Mouse (Mus musculus) hindbrain, embryonic 12.5 days (tissue): Measurements from ENCODE around the gene Ric3. TPM values are rescaled to one million over a fixed set of nuclear protein-coding genes. Genes with fewer than 3 reads are reported as not detected.
A peak's percentile ranks its signal among the peaks of the same experiment; 100 is the strongest.
"Not testable (repeated sequence)": the region's sequence is repeated elsewhere in the genome, so short reads cannot be mapped to it uniquely, and the experiment has no call there.

ENCODE experiments used
- ATAC-seq: fragments of 200-750 bp; cut with Nextera tagmentation; 2 replicates; pipeline ENCODE4 v1.8.0; 2017; ENCODE audit warnings: moderate TSS enrichment; ENCODE audit not compliant: low FRiP score
- H3K27ac ChIP-seq: fragments of 300-500 bp; sonication (generic); 2 replicates; pipeline ENCODE4 v1.5.1; 2016; ENCODE audit warnings: mild to moderate bottlenecking
- H3K27me3 ChIP-seq: fragments of 300-500 bp; sonication (generic); 2 replicates; pipeline ENCODE4 v1.6.1; 2016; ENCODE audit warnings: mild to moderate bottlenecking
- H3K36me3 ChIP-seq: fragments of 300-500 bp; sonication (generic); 2 replicates; pipeline ENCODE4 v1.6.1; 2016; ENCODE audit warnings: mild to moderate bottlenecking
- H3K4me1 ChIP-seq: fragments of 300-500 bp; sonication (generic); 2 replicates; pipeline ENCODE4 v1.6.1; 2016
- H3K4me2 ChIP-seq: fragments of 300-500 bp; sonication (generic); replicated peaks from 2 replicates; pipeline ENCODE4 v1.6.1; 2016; ENCODE audit warnings: mild to moderate bottlenecking
- H3K4me3 ChIP-seq: fragments of 300-500 bp; sonication (generic); 2 replicates; pipeline ENCODE4 v1.5.1; 2016; ENCODE audit warnings: mild to moderate bottlenecking
- H3K9ac ChIP-seq: fragments of 300-500 bp; sonication (generic); 2 replicates; pipeline ENCODE4 v1.6.1; 2016; ENCODE audit warnings: mild to moderate bottlenecking, moderate library complexity
- H3K9me3 ChIP-seq: fragments of 300-500 bp; sonication (generic); replicated peaks from 2 replicates; pipeline ENCODE4 v1.6.1; 2016; ENCODE audit warnings: mild to moderate bottlenecking
- WGBS: fragments of 180-500 bp; shearing (Covaris S2); methylation state at CpG from one replicate; pipeline ENCODE4 v1.1.7; 2016; 5-methylcytosine and 5-hydroxymethylcytosine counted together
- polyA plus RNA-seq: library from polyadenylated mRNA; unstranded; fragments of >200 nt; fragmentation: Nextera tagmentation; extraction: Ambion mirVana; gene quantifications from 2 replicates; pipeline ENCODE4 v1.2.1, GENCODE M21; 2016

Gene Ric3
- polyA plus RNA-seq, result 21.9 and 23.5 TPM in 2 replicates

GRCm38 (mm10) chr7:109083113-109083812 is at the start of gene Ric3:
Gene Ric3, minus strand, starts transcription at chr7:109083331.
- no peaks in the 10 kb centered on the region for H3K9me3 ChIP-seq
- H3K27ac ChIP-seq, result no peak within 1 kb of the TSS
- no peaks in the 10 kb centered on the region for H3K36me3 ChIP-seq
- H3K4me1 ChIP-seq, result peaks cover 13% of the 10 kb centered on the region
- H3K4me2 ChIP-seq, result peak within 1 kb of the TSS; percentile 66
- ATAC-seq, result peak; percentile 93
- H3K4me3 ChIP-seq, result peak within 1 kb of the TSS; percentile 80
- 9% methylated on average over 50 of the region's 50 CpGs for WGBS
- no peaks in the 10 kb centered on the region for H3K27me3 ChIP-seq
- peak within 1 kb of the TSS; percentile 77 for H3K9ac ChIP-seq

GRCm38 (mm10) chr7:109131565-109131964 is 48.4 kb upstream of the Ric3 start:
- H3K27me3 ChIP-seq, result no peaks in the 10 kb centered on the region

GRCm38 (mm10) chr7:109129946-109130686 is 47.0 kb upstream of the Ric3 start:
- Histone ChIP-seq H3K9ac (no peak overlapping the region), H3K9me3 (no peaks in the 10 kb centered on the region), H3K4me3 (no peak overlapping the region), H3K4me2 (no peak overlapping the region), H3K27ac (no peak overlapping the region), H3K36me3 (no peaks in the 10 kb centered on the region), H3K4me1 (0 out of 2 replicates have a peak, but pooled peaks cover 2% of the 10 kb centered on the region), H3K27me3 (no peaks in the 10 kb centered on the region)
- 67% methylated on average over 5 of the region's 5 CpGs for WGBS
- ATAC-seq, result peak; percentile 38

More at GRCm38 (mm10) chr7:109131565-109131964, 48.4 kb upstream of the Ric3 start:
- H3K4me1 ChIP-seq, result 0 out of 2 replicates have a peak, but pooled peaks cover 2% of the 10 kb centered on the region
- ATAC-seq, result no peak
- no peak overlapping the region for H3K9ac ChIP-seq
- no peak overlapping the region for H3K4me2 ChIP-seq
- WGBS, result 84% methylated on average over 2 of the region's 2 CpGs
- H3K4me3 ChIP-seq, result no peak overlapping the region
- H3K27ac ChIP-seq, result no peak overlapping the region
- H3K9me3 ChIP-seq, result no peaks in the 10 kb centered on the region
- H3K36me3 ChIP-seq, result no peaks in the 10 kb centered on the region

- ATAC-seq, result no peak
- Histone ChIP-seq H3K36me3 (no peaks in the 10 kb centered on the region), H3K4me1 (0 out of 2 replicates have a peak, but pooled peaks cover 2% of the 10 kb centered on the region), H3K9me3 (no peaks in the 10 kb centered on the region), H3K4me2 (no peak overlapping the region), H3K9ac (no peak overlapping the region), H3K27me3 (no peaks in the 10 kb centered on the region), H3K4me3 (no peak overlapping the region), H3K27ac (no peak overlapping the region)
Measured at GRCm38 (mm10) chr7:109129442-109129841, 46.3 kb upstream of the Ric3 start.

GRCm38 (mm10) chr7:109115929-109116328 is 32.8 kb upstream of the Ric3 start:
- WGBS, result 51% methylated on average over 4 of the region's 4 CpGs
- Histone ChIP-seq H3K4me2 (no peak overlapping the region), H3K27me3 (no peaks in the 10 kb centered on the region), H3K4me1 (peaks cover 13% of the 10 kb centered on the region; the same call in 1 of the 2 replicates), H3K4me3 (no peak overlapping the region), H3K9me3 (no peaks in the 10 kb centered on the region), H3K36me3 (no peaks in the 10 kb centered on the region), H3K27ac (peak overlapping the region; percentile 75), H3K9ac (no peak overlapping the region)
- peak; percentile 51 for ATAC-seq

- 15% methylated on average over 2 of the region's 4 CpGs for WGBS
- not testable (repeated sequence) for H3K4me3 ChIP-seq, H3K36me3 ChIP-seq, H3K27me3 ChIP-seq, H3K4me2 ChIP-seq, H3K9me3 ChIP-seq, H3K9ac ChIP-seq
- ATAC-seq, result peak; percentile 83
- Histone ChIP-seq H3K27ac (peak overlapping the region; percentile 75), H3K4me1 (peaks cover 13% of the 10 kb centered on the region; the same call in 1 of the 2 replicates)
Measured at GRCm38 (mm10) chr7:109115488-109115887, 32.4 kb upstream of the Ric3 start.

GRCm38 (mm10) chr7:109114950-109115349 is 31.8 kb upstream of the Ric3 start:
- H3K4me2 ChIP-seq, result peak overlapping the region; percentile 30; the same call in 1 of the 2 replicates
- peak; percentile 87 for ATAC-seq
- no peak overlapping the region for H3K4me3 ChIP-seq
- H3K9ac ChIP-seq, result no peak overlapping the region
- H3K36me3 ChIP-seq, result no peaks in the 10 kb centered on the region
- no peaks in the 10 kb centered on the region for H3K27me3 ChIP-seq
- H3K4me1 ChIP-seq, result peaks cover 13% of the 10 kb centered on the region; the same call in 1 of the 2 replicates
- 17% methylated on average over 10 of the region's 10 CpGs for WGBS
- H3K9me3 ChIP-seq, result no peaks in the 10 kb centered on the region
- peak overlapping the region; percentile 76 for H3K27ac ChIP-seq

- H3K4me3 ChIP-seq, result no peak overlapping the region
- ATAC-seq, result no peak
- no peaks in the 10 kb centered on the region for H3K9me3 ChIP-seq
- H3K27me3 ChIP-seq, result no peaks in the 10 kb centered on the region
- H3K27ac ChIP-seq, result no peak overlapping the region
- H3K36me3 ChIP-seq, result no peaks in the 10 kb centered on the region
- no peak overlapping the region for H3K9ac ChIP-seq
- H3K4me1 ChIP-seq, result peaks cover 9% of the 10 kb centered on the region; the same call in 1 of the 2 replicates
- no peak overlapping the region for H3K4me2 ChIP-seq
- 55% methylated on average over 5 of the region's 5 CpGs for WGBS
Measured at GRCm38 (mm10) chr7:109111000-109111399, 27.9 kb upstream of the Ric3 start.

- H3K9me3 ChIP-seq, result no peaks in the 10 kb centered on the region
Measured at GRCm38 (mm10) chr7:109104894-109105293, 21.8 kb upstream of the Ric3 start.

GRCm38 (mm10) chr7:109101167-109101566 is 18.0 kb upstream of the Ric3 start:
- Histone ChIP-seq H3K9ac (no peak overlapping the region), H3K27me3 (no peaks in the 10 kb centered on the region), H3K4me2 (no peak overlapping the region), H3K4me3 (no peak overlapping the region), H3K36me3 (no peaks in the 10 kb centered on the region), H3K27ac (no peak overlapping the region), H3K4me1 (no peaks in the 10 kb centered on the region), H3K9me3 (no peaks in the 10 kb centered on the region)
- 82% methylated on average over 3 of the region's 3 CpGs for WGBS
- ATAC-seq, result no peak

More at GRCm38 (mm10) chr7:109104894-109105293, 21.8 kb upstream of the Ric3 start:
- Histone ChIP-seq H3K27me3 (no peaks in the 10 kb centered on the region), H3K36me3 (no peaks in the 10 kb centered on the region), H3K9ac (no peak overlapping the region), H3K4me2 (no peak overlapping the region), H3K27ac (no peak overlapping the region), H3K4me1 (no peaks in the 10 kb centered on the region), H3K4me3 (no peak overlapping the region)
- WGBS, result 71% methylated on average over 1 of the region's 1 CpGs
- ATAC-seq, result no peak

GRCm38 (mm10) chr7:109098145-109099018 is 15.3 kb upstream of the Ric3 start:
- no peak overlapping the region for H3K4me3 ChIP-seq
- no peaks in the 10 kb centered on the region for H3K36me3 ChIP-seq
- peak; percentile 60; the same call in 1 of the 2 replicates for ATAC-seq
- no peak overlapping the region for H3K4me2 ChIP-seq
- H3K27me3 ChIP-seq, result no peaks in the 10 kb centered on the region
- H3K27ac ChIP-seq, result no peak overlapping the region
- no peaks in the 10 kb centered on the region for H3K9me3 ChIP-seq
- WGBS, result 24% methylated on average over 6 of the region's 6 CpGs
- no peaks in the 10 kb centered on the region for H3K4me1 ChIP-seq
- no peak overlapping the region for H3K9ac ChIP-seq

GRCm38 (mm10) chr7:109097203-109097602 is 14.1 kb upstream of the Ric3 start:
- no peaks in the 10 kb centered on the region for H3K9me3 ChIP-seq
- H3K36me3 ChIP-seq, result no peaks in the 10 kb centered on the region
- H3K4me3 ChIP-seq, result no peak overlapping the region
- H3K4me2 ChIP-seq, result no peak overlapping the region
- no peak for ATAC-seq
- WGBS, result 76% methylated on average over 7 of the region's 7 CpGs
- H3K9ac ChIP-seq, result no peak overlapping the region
- no peak overlapping the region for H3K27ac ChIP-seq
- H3K27me3 ChIP-seq, result no peaks in the 10 kb centered on the region
- H3K4me1 ChIP-seq, result no peaks in the 10 kb centered on the region
